Mouse (Mus musculus) cerebellum, adult 11-12 months (tissue): ENCODE results near the gene Gm9.
"Not testable (repeated sequence)": the region's sequence is repeated elsewhere in the genome, so short reads cannot be mapped to it uniquely, and the experiment has no call there.

Experiments
- DNase-seq: peaks from one replicate; pipeline ENCODE4 v3.0.0; 2022

The Gm9 gene

DNA sequence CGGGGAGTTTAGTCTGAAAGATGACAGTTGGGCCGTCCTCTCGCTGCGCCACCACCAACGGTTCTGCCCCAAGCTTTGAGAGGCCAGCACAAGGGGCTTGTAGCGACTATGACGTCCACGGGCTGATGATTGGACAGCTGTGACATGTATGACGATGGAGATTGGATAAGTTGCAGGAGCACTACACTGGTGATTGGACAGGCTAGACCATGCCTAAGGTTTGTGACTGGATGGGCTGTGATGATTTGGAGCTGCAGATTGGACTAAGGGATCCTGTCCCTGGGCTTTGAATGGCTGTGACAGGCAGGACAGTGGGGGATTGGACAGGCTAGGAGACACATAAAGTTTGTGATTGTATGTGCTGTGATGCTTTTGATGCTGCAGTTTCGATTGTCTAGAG is at the start of gene Gm9:
Gene Gm9, minus strand, starts transcription at position 101 of the 400 bp plus-strand sequence.
- DNase-seq = no peak

DNA sequence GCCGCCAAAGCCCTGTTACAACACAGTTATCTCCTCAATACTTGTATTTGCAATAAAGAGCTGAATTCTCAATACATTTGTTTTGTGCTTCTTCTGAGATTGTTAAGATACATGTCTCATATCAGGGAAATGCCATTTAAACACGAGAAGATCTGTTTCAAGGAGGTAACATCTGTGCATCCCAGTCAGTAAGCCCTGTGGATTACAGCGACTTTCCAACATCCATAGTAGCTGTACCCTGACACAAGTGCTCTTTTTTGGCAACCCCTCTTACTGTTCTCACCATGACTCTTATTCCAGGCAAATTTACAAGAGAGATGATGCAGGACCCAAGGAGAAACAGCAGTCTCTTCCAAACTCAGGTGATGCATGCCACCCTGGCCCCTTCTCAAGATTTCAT is 38.8 kb upstream of the Gm9 start, which contains the start of gene Rhox3a:
Gene Rhox3a, plus strand, starts transcription at position 301 of the 400 bp plus-strand sequence.
- DNase-seq = not testable (repeated sequence)

DNA sequence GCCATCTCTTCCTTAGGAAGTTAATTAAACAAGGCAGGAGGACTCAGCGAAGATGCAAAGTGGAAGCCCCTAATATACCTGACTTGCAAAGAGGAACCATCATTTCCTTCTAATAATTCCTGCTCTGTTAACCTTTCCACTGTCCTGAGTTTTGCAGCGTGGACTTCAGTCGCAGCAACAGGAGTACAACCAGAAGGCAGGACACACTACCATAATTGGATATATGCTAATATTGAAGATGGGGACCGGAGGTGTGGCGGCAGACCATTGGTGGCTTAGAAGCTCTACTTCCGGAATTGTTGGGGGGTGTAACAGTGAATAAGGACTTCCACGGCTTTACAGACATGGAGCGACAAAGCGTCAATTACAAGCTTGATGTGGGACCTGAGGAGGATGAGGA is 33.8 kb upstream of the Gm9 start, which contains the start of gene Rhox2a:
Gene Rhox2a, plus strand, starts transcription at position 301 of the 400 bp plus-strand sequence.
- not testable (repeated sequence) for DNase-seq

DNA sequence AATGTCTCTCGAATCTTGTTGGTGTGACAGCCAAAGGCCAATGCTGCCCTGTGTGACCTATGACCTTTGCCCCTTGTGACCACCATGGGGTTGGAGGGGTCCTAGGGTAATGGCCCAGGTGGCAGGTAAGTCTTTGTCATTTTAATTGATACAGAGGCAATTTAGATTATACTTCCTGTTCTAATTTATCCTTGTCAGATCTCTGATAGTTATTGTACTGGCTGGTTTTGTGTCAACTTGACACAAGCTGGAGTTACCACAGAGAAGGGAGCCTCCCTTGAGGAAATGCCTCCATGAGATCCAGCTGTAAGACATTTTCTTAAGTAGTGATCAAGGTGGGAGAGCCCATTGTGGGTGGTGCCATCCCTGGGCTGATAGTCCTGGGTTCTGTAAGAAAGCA is 11.3 kb upstream of the Gm9 start, which contains the start of gene Rhox1:
Gene Rhox1, minus strand, starts transcription at position 101 of the 400 bp plus-strand sequence.
- DNase-seq = not testable (repeated sequence)

DNA sequence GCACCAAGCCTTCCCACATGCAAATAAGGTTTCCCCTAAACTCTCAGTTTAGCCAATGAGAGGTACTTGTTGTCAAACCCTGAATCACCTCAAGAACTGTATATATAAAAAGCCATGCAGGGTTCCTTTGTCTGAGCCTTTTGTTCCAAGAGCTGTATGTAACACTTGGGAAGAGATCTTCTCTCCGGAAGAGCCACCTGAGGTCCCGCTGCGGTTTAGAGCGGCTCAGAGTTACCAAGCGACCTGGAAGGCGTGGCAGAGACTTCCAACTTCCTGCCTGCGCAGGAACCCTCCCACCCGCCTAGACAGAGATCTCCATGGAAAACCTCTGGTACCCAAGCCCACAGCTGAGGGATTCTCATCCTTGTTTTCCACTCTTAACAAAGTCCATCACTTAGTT is 12.2 kb downstream of the Gm9 start:
- DNase-seq = no peak

DNA sequence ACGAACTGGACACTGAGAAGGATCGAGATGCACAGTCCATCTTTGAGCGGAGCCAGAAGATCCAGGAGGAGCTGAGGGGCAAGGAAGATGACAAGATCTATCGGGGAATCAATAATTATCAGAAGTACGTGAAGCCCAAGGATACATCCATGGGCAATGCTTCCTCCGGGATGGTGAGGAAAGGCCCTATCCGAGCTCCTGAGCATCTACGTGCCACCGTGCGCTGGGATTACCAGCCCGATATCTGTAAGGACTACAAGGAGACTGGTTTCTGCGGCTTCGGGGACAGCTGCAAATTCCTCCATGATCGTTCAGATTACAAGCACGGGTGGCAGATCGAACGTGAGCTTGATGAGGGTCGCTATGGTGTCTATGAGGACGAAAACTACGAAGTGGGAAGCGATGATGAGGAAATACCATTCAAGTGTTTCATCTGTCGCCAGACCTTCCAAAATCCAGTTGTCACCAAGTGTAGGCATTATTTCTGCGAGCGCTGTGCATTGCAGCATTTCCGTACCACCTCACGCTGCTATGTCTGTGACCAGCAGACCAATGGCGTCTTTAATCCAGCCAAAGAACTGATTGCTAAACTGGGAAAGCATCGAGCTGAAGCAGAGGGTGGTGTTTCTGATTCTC is 19.0 kb downstream of the Gm9 start:
- DNase-seq = peak; percentile 7

DNA sequence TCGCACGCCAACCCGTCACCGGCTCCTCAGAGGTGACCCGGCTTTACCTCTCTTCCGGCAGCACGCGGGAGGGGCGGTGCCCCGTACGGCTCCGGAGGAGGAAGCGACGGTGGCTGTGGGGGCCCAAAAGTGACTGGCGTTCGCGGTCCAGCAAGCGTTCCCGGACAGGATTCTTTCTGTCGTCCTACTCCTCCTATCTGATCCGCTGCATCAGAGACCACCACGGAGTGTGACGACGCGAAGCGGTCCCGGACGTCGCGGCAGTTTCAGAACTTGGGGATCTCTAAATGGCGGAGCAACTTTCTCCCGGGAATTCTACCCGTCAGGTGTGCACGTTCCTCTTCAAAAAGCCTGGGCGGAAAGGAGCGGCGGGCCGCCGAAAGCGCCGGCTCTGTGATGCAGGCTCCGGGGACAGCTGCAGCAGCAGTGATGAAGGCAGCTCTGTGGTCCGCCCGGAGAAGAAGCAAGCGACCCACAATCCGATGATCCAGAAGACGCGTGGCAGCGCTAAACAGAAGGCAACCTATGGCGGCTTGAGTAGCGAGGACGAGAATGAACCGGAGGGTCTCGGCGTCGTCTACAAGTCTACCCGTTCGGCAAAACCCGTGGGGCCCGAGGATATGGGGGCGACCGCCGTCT is 19.6 kb downstream of the Gm9 start, which contains the start of the genes Ndufa1 and Rnf113a1:
Gene Ndufa1, minus strand, starts transcription at position 59 of the 639 bp plus-strand sequence.
Gene Rnf113a1, plus strand, starts transcription at position 141 of the 639 bp plus-strand sequence.
- peak; percentile 84 for DNase-seq

DNA sequence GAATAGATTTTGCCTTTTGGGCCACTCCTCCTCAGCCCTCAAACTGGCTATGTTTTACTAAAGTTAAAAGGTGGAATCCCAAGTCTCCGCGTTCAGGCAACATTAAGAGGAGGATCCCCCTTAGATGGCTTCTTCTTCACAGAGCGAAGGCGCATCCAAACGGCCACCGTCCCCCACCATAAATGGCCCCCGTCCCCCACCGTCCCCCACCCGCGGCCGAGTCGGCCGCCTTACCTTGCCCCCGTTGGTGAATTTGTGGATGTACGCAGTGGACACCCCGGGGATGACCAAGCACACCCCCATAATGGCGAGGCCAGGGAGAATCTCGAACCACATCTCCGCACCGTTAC is 20.1 kb downstream of the Gm9 start:
- no peak for DNase-seq

DNA sequence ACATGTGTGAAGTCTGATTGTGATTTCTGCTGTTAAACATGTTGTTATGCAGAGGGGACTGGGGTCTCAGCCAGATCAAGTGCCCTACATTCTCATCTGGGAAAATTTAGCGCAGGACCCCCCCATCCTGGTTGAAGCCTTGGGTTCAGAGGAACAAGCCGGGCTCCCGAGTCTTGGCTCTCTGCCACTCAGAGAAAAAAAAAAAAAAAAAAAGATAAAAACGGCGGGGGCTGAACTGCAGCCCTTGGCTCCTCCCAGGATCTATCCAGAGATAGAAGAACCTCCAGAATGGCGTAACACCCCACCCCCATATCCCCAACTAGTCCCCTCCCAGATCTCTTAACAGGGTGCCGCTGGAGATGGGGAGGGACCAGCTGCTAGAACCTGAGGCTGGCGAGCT is 26.4 kb downstream of the Gm9 start:
- peak; percentile 9 for DNase-seq

DNA sequence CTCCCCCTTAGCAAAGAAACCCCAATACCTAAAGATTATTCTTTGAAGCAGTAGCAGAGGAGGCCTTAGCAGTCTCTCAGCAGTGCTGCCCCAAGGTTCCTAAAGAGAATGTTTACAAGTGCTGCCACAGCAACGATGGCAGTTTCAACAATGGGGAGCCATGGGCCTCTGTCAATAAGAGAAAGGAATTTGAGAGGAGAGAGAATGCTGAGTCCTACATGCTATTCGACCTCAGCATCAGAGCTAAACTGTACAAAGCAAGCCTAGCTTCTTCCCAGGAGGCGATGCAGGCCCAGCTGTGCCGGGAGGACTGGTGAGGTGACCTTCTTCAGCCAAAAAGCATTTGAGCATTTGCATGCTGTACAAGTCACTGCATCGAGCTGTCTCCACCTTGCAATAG is 42.1 kb downstream of the Gm9 start, which contains the start of gene Akap14:
Gene Akap14, minus strand, starts transcription at position 101 of the 400 bp plus-strand sequence.
- no peak for DNase-seq

DNA sequence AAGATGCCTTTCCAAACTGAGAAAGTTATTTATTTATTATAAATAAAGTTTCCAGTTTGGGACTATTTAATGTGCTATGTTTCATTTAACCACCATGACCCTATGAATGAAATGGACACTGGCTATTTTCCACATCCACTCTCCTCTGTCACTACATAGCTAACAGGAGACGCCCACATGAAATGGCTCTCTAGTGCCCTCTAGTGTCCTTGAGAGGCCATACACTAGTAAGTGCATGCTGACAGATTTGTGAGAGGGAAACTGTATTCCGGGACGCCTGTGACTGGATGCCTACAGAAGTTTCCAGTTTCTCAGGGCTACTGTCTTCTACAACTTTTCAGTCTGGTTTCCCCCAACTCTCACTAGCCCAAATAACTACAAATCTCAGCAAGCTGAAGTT is 43.8 kb downstream of the Gm9 start:
- DNase-seq = no peak

DNA sequence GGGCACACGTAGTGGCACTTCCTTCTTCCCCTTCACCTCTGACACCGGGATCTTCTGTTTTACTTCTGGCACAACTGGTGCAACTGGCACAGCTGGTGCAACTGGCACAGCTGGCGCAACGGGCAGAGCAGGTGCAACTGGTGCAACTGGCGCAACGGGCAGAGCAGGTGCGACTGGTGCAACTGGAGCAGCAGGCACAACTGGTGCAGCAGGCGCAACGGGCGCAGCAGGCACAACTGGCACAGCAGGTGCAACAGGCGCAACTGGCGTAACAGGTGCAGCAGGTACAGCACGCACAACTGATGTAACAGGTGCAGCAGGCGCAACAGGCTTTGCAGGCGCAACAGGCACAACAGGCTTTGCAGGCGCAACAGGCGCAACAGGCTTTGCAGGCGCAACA is 47.7 kb downstream of the Gm9 start:
- DNase-seq = no peak

DNA sequence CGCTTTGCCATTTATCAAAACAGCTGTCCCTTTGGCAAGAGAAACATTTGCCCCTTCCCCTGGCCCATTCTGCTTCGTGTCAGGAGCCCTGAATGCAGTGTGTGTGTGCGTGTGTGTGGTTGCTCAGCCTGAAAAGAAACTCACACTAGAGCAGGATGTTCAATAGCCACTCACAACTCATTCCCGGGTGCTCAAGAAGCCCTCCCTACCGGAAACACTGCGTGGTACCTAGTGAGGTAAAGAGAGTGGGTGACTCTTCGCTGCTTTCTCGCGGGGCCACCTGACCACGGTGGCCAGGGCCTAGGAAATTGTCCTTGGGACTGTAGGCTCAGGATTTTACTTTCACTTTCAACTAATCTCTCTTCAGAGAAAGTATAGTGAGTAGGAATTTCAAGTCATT is 49.7 kb downstream of the Gm9 start:
- DNase-seq = no peak
